Mouse (Mus musculus) activated CD4-positive, CD25-positive, alpha-beta regulatory T cell (primary cell): Measurements from ENCODE around the gene Hexim1. TPM values are rescaled to one million over a fixed set of nuclear protein-coding genes. Genes with fewer than 3 reads are reported as not detected.

Source experiments
- polyA plus RNA-seq, 2 experiments: library from polyadenylated mRNA; unstranded; fragments of 100-300 nt; shearing (Covaris generic); gene quantifications; one replicate each; pipeline ENCODE4 v1.2.1; 2017

The Hexim1 gene
- 1 to 10 TPM; 5.2 to 5.4 TPM for polyA plus RNA-seq

GRCm38 (mm10) chr11:103116008-103116818 lies at the start of gene Hexim1:
Gene Hexim1, plus strand, starts transcription at chr11:103116231.

DNA sequence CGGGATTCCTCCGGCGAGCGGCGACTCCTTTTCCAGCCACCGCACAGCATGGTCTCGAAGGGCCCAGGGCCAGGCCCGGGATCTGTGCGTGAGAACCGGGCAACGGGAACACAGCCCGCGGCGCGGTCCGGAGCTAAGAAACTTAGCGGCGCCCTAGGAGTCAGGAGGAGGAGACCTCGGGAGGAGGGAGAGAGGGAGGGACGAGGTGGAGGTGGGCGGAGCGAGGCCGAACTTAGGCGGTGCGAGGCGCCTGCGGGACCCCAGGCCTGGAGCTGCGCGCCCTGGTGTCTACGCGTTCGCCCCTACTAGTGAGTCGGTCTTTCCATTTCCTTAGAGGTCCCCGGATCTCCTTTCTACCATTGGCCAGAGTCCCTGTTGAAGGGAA lies 14.6 kb upstream of the Hexim1 start, which contains the start of the genes Plcd3 and Acbd4:
Gene Plcd3 (minus strand): TSS at position 178 of the 385 bp plus-strand sequence.
Gene Acbd4 (plus strand): TSS at position 202 of the 385 bp plus-strand sequence.

DNA sequence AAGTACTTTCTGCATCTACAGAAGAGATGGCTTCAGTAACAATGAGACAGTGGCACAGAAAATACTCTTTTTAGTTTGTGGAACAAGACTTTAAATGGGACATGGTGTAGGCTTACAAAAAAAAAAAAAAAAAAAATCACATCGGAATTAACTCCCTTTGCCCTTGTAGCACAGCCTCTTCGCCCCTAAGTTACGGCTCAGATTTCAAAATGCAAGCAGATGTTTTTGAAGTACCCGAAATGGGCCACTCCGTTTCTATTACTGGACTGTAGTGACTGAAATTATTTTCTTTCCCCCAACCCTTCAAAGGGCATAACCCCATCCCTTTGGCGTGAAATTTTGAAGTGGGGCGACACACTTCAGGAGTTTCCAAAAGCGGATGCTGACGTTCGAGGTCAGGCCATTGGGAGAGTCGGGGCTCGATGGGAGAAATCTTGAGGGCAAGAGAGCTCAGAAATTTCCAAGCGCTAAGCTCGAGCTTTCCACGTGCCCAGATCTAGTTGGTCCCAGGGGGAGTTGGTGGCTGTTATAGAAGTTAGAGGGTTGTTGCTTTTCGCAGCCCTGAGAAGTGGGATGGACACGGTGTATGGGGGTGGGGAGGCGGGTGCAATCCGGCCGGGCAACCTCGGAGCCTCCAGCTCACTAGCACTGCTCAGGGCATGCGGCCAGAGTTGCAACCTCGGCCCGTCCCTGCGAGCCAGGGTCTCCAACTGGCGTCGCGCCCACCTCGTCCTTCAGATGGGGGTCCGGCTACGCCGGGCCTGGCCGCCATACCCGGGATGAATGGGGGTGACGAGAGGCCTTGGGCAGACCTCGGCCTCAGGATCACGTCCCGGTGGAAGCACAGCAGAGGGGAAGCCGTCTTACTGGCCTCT lies 15.9 kb downstream of the Hexim1 start, which contains the start of gene Hexim2:
Gene Hexim2 (plus strand): TSS at position 729 of the 875 bp plus-strand sequence.

Other genes starting within 250 kb of the Hexim1 start
- gene Eftud2, start 235.2 kb upstream of the Hexim1 start, polyA plus RNA-seq: 100 to 1,000 TPM; 131 to 153 TPM
- not detected for gene Ccdc103, start 235.0 kb upstream of the Hexim1 start, polyA plus RNA-seq
- gene Fam187a, start 231.1 kb upstream of the Hexim1 start, polyA plus RNA-seq: not detected
- gene Gfap, start 215.3 kb upstream of the Hexim1 start, polyA plus RNA-seq: not detected
- 1 to 10 TPM; 3.9 to 8.1 TPM for gene Kif18b, start 191.1 kb upstream of the Hexim1 start, polyA plus RNA-seq
- not detected for gene C1ql1, start 169.5 kb upstream of the Hexim1 start, polyA plus RNA-seq
- 10 to 100 TPM; 64.6 to 71.5 TPM for gene Nmt1, start 88.0 kb upstream of the Hexim1 start, polyA plus RNA-seq
- 10 to 100 TPM; 25.1 to 25.4 TPM for gene Dcakd, start 87.9 kb upstream of the Hexim1 start, polyA plus RNA-seq
- gene Plcd3, start 14.6 kb upstream of the Hexim1 start, polyA plus RNA-seq: under 1 TPM in 1 of 2 experiments, not detected in 1; 0.45 TPM
- gene Acbd4, start 14.5 kb upstream of the Hexim1 start, polyA plus RNA-seq: 10 to 100 TPM; 41.4 to 49.3 TPM
- gene Hexim2, start 16.2 kb downstream of the Hexim1 start, polyA plus RNA-seq: 1 to 10 TPM; 2.9 to 6.0 TPM
- 100 to 1,000 TPM; 181 to 260 TPM for gene Fmnl1, start 54.9 kb downstream of the Hexim1 start, polyA plus RNA-seq
- gene 1700023F06Rik, start 92.3 kb downstream of the Hexim1 start, polyA plus RNA-seq: not detected
- gene Spata32, start 102.2 kb downstream of the Hexim1 start, polyA plus RNA-seq: not detected
- 10 to 100 TPM; 22.6 to 25.2 TPM for gene Map3k14, start 151.2 kb downstream of the Hexim1 start, polyA plus RNA-seq
- gene Arhgap27, start 247.5 kb downstream of the Hexim1 start, polyA plus RNA-seq: 10 to 100 TPM; 51.8 to 85.0 TPM